ENCODE assay signal across 27 mouse cellular contexts in genomic region chr4:143331787-143332186, GRCm38 (mm10). TPM values are rescaled to one million over a fixed set of nuclear protein-coding genes. Genes with fewer than 3 reads are reported as not detected.
DNase-seq lines count a peak whose midpoint lies in the region; ATAC-seq and TF ChIP-seq lines count a peak whose summit lies in the region.
"Had no signal": no experiment of that assay in that cellular context is flagged by ENCODE, and none has a peak within 500 bp of the region (broad histone marks: within the 10 kb centered on the region; RNA-seq: fewer than 3 reads in every experiment).

No protein-coding gene starts in this region.

- no peak overlapping the region for H3K4me3 ChIP-seq in C2C12 (ENCODE audit: insufficient read depth, poor library complexity, severe bottlenecking)
- no peak overlapping the region for H3K4me3 ChIP-seq in intestine, embryonic 16.5 days (ENCODE audit: low read length)
- H3K4me3 ChIP-seq: embryonic facial prominence, embryonic 13.5 days; embryonic facial prominence, embryonic 15.5 days; erythroblast, embryonic 14.5 days; forebrain, embryonic 10.5 days; forebrain, embryonic 12.5 days had no signal

- no peaks in the 10 kb centered on the region for H3K36me3 ChIP-seq in C2C12 (ENCODE audit: control insufficient read depth, insufficient read depth)
- no peaks in the 10 kb centered on the region for H3K36me3 ChIP-seq in intestine, embryonic 16.5 days (ENCODE audit: control insufficient read depth, insufficient read depth, low read length)
- H3K36me3 ChIP-seq: embryonic facial prominence, embryonic 13.5 days; embryonic facial prominence, embryonic 15.5 days; forebrain, embryonic 10.5 days; forebrain, embryonic 12.5 days had no signal

- H3K9ac ChIP-seq in intestine, embryonic 16.5 days (ENCODE audit: low read depth, low read length) = no peak overlapping the region
- H3K9ac ChIP-seq: embryonic facial prominence, embryonic 13.5 days; embryonic facial prominence, embryonic 15.5 days; forebrain, embryonic 12.5 days had no signal

- peak; percentile 63; the same call in 1 of the 2 replicates for ATAC-seq in intestine, embryonic 16.5 days
- ATAC-seq in megakaryocyte-erythroid progenitor cell, adult 5-6 weeks (replicated peaks; ENCODE audit: low FRiP score, low TSS enrichment, poor library complexity, severe bottlenecking) = no peak
- ATAC-seq: forebrain, embryonic 14.5 days; forebrain, embryonic 16.5 days had no signal

- no peaks in the 10 kb centered on the region for H3K79me2 ChIP-seq in C2C12 (ENCODE audit: control insufficient read depth, insufficient read depth)

- no peaks in the 10 kb centered on the region for H3K27me3 ChIP-seq in C2C12 (ENCODE audit: control insufficient read depth, insufficient read depth, insufficient read length)
- H3K27me3 ChIP-seq in intestine, embryonic 16.5 days (replicated peaks; ENCODE audit: control insufficient read depth, insufficient read depth, low read length) = no peaks in the 10 kb centered on the region
- H3K27me3 ChIP-seq: embryonic facial prominence, embryonic 13.5 days; embryonic facial prominence, embryonic 15.5 days; forebrain, embryonic 12.5 days had no signal

- peaks cover 4% of the 10 kb centered on the region; the same call in 1 of the 2 replicates for H3K4me1 ChIP-seq in intestine, embryonic 16.5 days (ENCODE audit: control insufficient read depth, insufficient read depth, low read length)

- H3K9me3 ChIP-seq in intestine, embryonic 16.5 days (ENCODE audit: control insufficient read depth, low read length) = no peaks in the 10 kb centered on the region; the same call in 1 of the 2 replicates
- H3K9me3 ChIP-seq: embryonic facial prominence, embryonic 13.5 days; embryonic facial prominence, embryonic 15.5 days; forebrain, embryonic 10.5 days; forebrain, embryonic 12.5 days had no signal

- DNase-seq in 3T3-L1 (ENCODE audit: low read depth, low spot score) = peak; percentile 30
- no peak for DNase-seq in kidney, adult 8-10 months
- DNase-seq in retina, embryonic 14.5 days (ENCODE audit: low spot score) = no peak
- DNase-seq: adrenal gland, adult 2 months; adrenal gland, postnatal 10 days; adrenal gland, postnatal 25 days; B cell, adult 2 months; cerebellum, adult 11 months; cerebellum, adult 18-20 months; cerebellum, adult 8-10 months; cerebellum, adult 9-11 months; cerebellum, postnatal 14 days; cerebellum, postnatal 36 days; embryo, embryonic 11 days had no signal

- H3K79me3 ChIP-seq in C2C12 (ENCODE audit: low read depth) = no peaks in the 10 kb centered on the region

- no peak overlapping the region for H3ac ChIP-seq in C2C12 (ENCODE audit: control insufficient read depth, insufficient read length, low read depth)

- no peak overlapping the region for H3K4me2 ChIP-seq in intestine, embryonic 16.5 days (ENCODE audit: low read depth, low read length)
- H3K4me2 ChIP-seq: embryonic facial prominence, embryonic 13.5 days; embryonic facial prominence, embryonic 15.5 days; forebrain, embryonic 12.5 days had no signal

- 61% methylated on average over 1 of the region's 1 CpGs for WGBS in intestine, embryonic 16.5 days

- TF ChIP-seq CTCF in C2C12 (IDR thresholded peaks at IDR 0.05; ENCODE audit: control insufficient read depth, insufficient read depth, insufficient read length) = no peak

- H3K27ac ChIP-seq in intestine, embryonic 16.5 days (ENCODE audit: low read length) = no peak overlapping the region
- H3K27ac ChIP-seq: embryonic facial prominence, embryonic 13.5 days; embryonic facial prominence, embryonic 15.5 days; forebrain, embryonic 10.5 days; forebrain, embryonic 12.5 days had no signal

TF ChIP-seq in C2C12, 6 proteins besides CTCF, POLR2A, EP300 and RAD21:
- TF ChIP-seq MYOD1 (IDR thresholded peaks at IDR 0.05; ENCODE audit: control insufficient read depth, insufficient read length, low read depth) (peak; percentile 37), CEBPB (IDR thresholded peaks at IDR 0.05; ENCODE audit: low read depth) (no peak)
TF ChIP-seq in C2C12: peak in this region for 1.

RNA-seq across cellular contexts. Expression of gene Lrrc38, which starts 17.8 kb away (rescaled TPM):
- not detected for polyA plus RNA-seq in C2C12 (2012; fragmentation: generic; extraction: Trizol)
- polyA plus RNA-seq in intestine, embryonic 16.5 days (2015; fragmentation: Nextera tagmentation; extraction: Ambion mirVana) = not detected in 2 replicates
- not detected in 2 replicates for total RNA-seq in megakaryocyte-erythroid progenitor cell, adult 5-6 weeks (2014; fragmentation: Nextera tagmentation)
- total RNA-seq in megakaryocyte-erythroid progenitor cell, adult 5-6 weeks (2017) = not detected in 2 replicates
- total RNA-seq: adrenal gland, postnatal 25 days; adrenal gland, postnatal 4 days; common myeloid progenitor, adult 5-6 weeks; MEL had no signal
- polyA plus RNA-seq: embryonic facial prominence, embryonic 13.5 days; erythroblast, embryonic 14.5 days; forebrain, embryonic 10.5 days; forebrain, embryonic 12.5 days; forebrain, embryonic 14.5 days had no signal

RNA-seq across cellular contexts. Expression of gene Pdpn, which starts 32.4 kb away (rescaled TPM):
- 133 TPM for polyA plus RNA-seq in C2C12 (2012; fragmentation: generic; extraction: Trizol)
- 22.3 and 22.6 TPM in 2 replicates for polyA plus RNA-seq in intestine, embryonic 16.5 days (2015; fragmentation: Nextera tagmentation; extraction: Ambion mirVana)
- total RNA-seq in megakaryocyte-erythroid progenitor cell, adult 5-6 weeks (2014; fragmentation: Nextera tagmentation) = not detected in 2 replicates
- not detected in 2 replicates for total RNA-seq in megakaryocyte-erythroid progenitor cell, adult 5-6 weeks (2017)
- total RNA-seq: common myeloid progenitor, adult 5-6 weeks; MEL had no signal
- polyA plus RNA-seq: erythroblast, embryonic 14.5 days had no signal
